Mouse (Mus musculus) forebrain, embryonic 12.5 days (tissue): ENCODE data around the gene Ccdc85c. TPM values are rescaled to one million over a fixed set of nuclear protein-coding genes. Genes with fewer than 3 reads are reported as not detected.

Experiments used
- ATAC-seq: fragments of 200-750 bp; cut with Nextera tagmentation; 2 replicates; pipeline ENCODE4 v1.8.0; 2017; ENCODE audit warnings: moderate TSS enrichment; ENCODE audit not compliant: low FRiP score
- H3K27ac ChIP-seq: fragments of 300-500 bp; sonication (generic); 2 replicates; pipeline ENCODE4 v1.5.1; 2016; ENCODE audit warnings: mild to moderate bottlenecking
- H3K27me3 ChIP-seq: fragments of 300-500 bp; sonication (generic); 2 replicates; pipeline ENCODE4 v1.6.1; 2016; ENCODE audit warnings: mild to moderate bottlenecking
- H3K36me3 ChIP-seq: fragments of 300-500 bp; sonication (generic); replicated peaks from 2 replicates; pipeline ENCODE4 v1.6.1; 2016; ENCODE audit warnings: mild to moderate bottlenecking
- H3K4me1 ChIP-seq: fragments of 300-500 bp; sonication (generic); 2 replicates; pipeline ENCODE4 v1.6.1; 2016
- H3K4me2 ChIP-seq: fragments of 300-500 bp; sonication (generic); 2 replicates; pipeline ENCODE4 v1.6.1; 2016; ENCODE audit warnings: mild to moderate bottlenecking, moderate library complexity
- H3K4me3 ChIP-seq: fragments of 300-500 bp; sonication (generic); replicated peaks from 2 replicates; pipeline ENCODE4 v1.5.1; 2016; ENCODE audit warnings: mild to moderate bottlenecking
- H3K9ac ChIP-seq: fragments of 300-500 bp; sonication (generic); 2 replicates; pipeline ENCODE4 v1.6.1; 2016; ENCODE audit warnings: mild to moderate bottlenecking
- H3K9me3 ChIP-seq: fragments of 300-500 bp; sonication (generic); 2 replicates; pipeline ENCODE4 v1.6.1; 2016
- WGBS: fragments of 180-500 bp; shearing (Covaris S2); methylation state at CpG from one replicate; pipeline ENCODE4 v1.1.7; 2016; 5-methylcytosine and 5-hydroxymethylcytosine counted together
- polyA plus RNA-seq: library from polyadenylated mRNA; unstranded; fragments of >200 nt; fragmentation: Nextera tagmentation; extraction: Ambion mirVana; gene quantifications from 2 replicates; pipeline ENCODE4 v1.2.1, GENCODE M21; 2016

Gene Ccdc85c
- polyA plus RNA-seq, 1 experiment from 2014 or later, result 10.7 TPM

DNA sequence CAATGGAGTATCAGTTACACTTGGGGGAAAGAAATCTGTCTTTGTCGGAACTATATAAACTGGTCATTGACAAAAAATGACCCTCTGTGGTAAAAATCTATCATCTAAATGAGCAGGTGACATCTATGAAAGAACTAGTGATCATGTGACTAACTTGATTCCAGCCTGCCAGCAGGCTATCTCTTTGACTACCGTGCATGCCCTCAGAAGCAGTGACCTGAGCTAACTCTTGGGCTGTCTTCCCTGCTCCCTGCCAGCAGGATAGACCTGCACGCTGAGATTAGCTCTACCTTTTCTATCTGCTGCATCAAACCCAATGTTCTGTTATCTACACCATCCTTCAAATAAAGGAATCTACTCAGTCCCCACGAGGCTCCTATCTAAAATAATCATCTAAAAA lies 102.6 kb downstream of the Ccdc85c start:
- peaks cover 30% of the 10 kb centered on the region for H3K4me1 ChIP-seq
- no peak overlapping the region for H3K4me3 ChIP-seq
- H3K36me3 ChIP-seq, result no peaks in the 10 kb centered on the region
- no peaks in the 10 kb centered on the region for H3K9me3 ChIP-seq
- 63% methylated on average over 4 of the region's 4 CpGs for WGBS
- no peak overlapping the region for H3K4me2 ChIP-seq
- no peak overlapping the region for H3K9ac ChIP-seq
- ATAC-seq, result no peak
- no peaks in the 10 kb centered on the region for H3K27me3 ChIP-seq
- no peak overlapping the region for H3K27ac ChIP-seq

DNA sequence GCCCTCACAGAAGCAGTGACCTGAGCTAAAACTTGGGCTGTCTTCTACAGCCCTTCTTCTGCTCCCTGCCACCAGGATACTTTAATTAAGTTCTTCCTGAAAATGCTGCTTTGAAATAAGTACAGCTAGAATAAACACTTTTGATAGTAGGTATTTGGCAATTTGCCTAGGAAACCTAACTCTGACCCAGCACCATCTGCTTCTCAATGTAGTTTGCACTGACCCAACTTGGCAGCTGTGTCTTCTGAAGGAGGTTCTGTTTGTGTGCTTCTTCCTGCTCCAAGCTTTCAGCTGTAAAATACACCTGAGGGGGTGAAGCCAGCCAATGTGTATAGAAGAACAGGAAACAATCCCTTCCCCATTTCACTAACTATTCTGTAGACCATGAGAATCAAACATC lies 103.9 kb downstream of the Ccdc85c start:
- Histone ChIP-seq H3K27ac (no peak overlapping the region), H3K4me2 (no peak overlapping the region), H3K27me3 (no peaks in the 10 kb centered on the region), H3K9me3 (no peaks in the 10 kb centered on the region), H3K9ac (no peak overlapping the region), H3K4me3 (no peak overlapping the region), H3K36me3 (no peaks in the 10 kb centered on the region), H3K4me1 (peaks cover 18% of the 10 kb centered on the region)
- no peak for ATAC-seq

DNA sequence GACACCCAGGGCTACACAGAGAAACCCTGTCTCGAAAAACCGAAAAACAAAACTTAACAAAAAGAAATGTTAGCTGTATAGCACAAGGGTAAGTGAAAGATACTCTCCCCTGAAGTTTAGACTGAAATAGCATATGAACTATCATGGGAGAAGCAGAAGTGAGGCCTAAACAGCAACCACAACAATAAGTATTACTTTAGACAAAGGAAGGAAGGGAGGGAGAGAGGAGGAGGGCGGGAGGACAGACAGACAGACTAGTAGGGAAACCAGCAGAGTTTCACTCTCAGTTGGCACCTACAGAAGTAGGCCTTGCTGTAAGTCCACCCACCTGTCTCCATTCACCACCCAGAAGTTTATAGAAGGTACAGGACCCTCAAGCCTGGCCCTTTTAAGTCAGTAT lies 104.8 kb downstream of the Ccdc85c start:
- H3K4me3 ChIP-seq, result no peak overlapping the region
- H3K9me3 ChIP-seq, result no peaks in the 10 kb centered on the region
- WGBS, result 89% methylated on average over 3 of the region's 3 CpGs
- no peak for ATAC-seq
- H3K27ac ChIP-seq, result no peak overlapping the region
- no peaks in the 10 kb centered on the region for H3K36me3 ChIP-seq
- H3K27me3 ChIP-seq, result no peaks in the 10 kb centered on the region
- H3K4me1 ChIP-seq, result peaks cover 16% of the 10 kb centered on the region
- no peak overlapping the region for H3K4me2 ChIP-seq
- H3K9ac ChIP-seq, result no peak overlapping the region

DNA sequence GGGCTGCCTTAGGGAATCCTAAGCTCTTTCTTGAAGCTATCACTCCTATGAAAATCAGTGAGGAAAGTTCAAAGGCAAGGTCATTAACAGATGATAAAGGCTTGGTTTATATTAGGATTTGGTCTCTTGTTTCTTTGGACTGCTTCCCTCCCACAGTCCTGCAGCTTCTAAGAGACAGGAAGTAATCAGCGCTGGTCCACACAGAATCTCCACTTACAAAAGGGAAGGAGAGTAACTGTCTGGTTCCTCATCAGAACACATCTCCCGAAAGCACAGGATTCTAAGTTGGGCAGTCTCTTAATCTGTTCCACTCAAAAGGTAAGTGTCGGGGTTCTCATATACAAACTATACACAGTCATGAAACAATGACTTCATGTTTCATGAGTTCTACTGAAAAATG lies 106.3 kb downstream of the Ccdc85c start:
- H3K4me1 ChIP-seq, result peaks cover 16% of the 10 kb centered on the region
- no peak overlapping the region for H3K9ac ChIP-seq
- no peak for ATAC-seq
- no peaks in the 10 kb centered on the region for H3K9me3 ChIP-seq
- H3K27me3 ChIP-seq, result no peaks in the 10 kb centered on the region
- 84% methylated on average over 3 of the region's 3 CpGs for WGBS
- no peak overlapping the region for H3K4me2 ChIP-seq
- H3K4me3 ChIP-seq, result no peak overlapping the region
- H3K27ac ChIP-seq, result no peak overlapping the region
- H3K36me3 ChIP-seq, result no peaks in the 10 kb centered on the region

DNA sequence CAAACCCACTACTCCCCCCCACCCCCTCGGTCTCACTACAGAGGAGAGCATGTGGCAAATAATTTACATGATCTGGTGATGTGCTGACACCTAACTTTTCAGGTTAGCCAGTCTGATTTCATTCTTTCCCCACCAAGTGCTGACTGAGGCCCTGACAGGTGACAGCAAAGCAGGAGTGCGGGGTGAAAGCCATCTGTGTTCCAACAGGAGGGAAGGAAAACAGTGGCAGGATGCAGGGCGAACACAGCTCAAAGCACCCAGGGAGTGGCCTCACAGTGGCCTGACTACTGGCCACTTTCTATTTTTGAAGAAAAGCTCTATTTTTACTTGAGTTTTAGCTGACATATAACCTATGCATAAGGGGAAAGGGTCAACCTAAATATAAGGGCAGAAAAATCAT lies 111.5 kb downstream of the Ccdc85c start:
- H3K9ac ChIP-seq, result no peak overlapping the region
- H3K9me3 ChIP-seq, result no peaks in the 10 kb centered on the region
- 79% methylated on average over 3 of the region's 3 CpGs for WGBS
- peaks cover 24% of the 10 kb centered on the region for H3K36me3 ChIP-seq
- ATAC-seq, result no peak
- no peak overlapping the region for H3K4me3 ChIP-seq
- H3K4me1 ChIP-seq, result peaks cover 2% of the 10 kb centered on the region; the same call in 1 of the 2 replicates
- no peak overlapping the region for H3K4me2 ChIP-seq
- no peaks in the 10 kb centered on the region for H3K27me3 ChIP-seq
- no peak overlapping the region for H3K27ac ChIP-seq

DNA sequence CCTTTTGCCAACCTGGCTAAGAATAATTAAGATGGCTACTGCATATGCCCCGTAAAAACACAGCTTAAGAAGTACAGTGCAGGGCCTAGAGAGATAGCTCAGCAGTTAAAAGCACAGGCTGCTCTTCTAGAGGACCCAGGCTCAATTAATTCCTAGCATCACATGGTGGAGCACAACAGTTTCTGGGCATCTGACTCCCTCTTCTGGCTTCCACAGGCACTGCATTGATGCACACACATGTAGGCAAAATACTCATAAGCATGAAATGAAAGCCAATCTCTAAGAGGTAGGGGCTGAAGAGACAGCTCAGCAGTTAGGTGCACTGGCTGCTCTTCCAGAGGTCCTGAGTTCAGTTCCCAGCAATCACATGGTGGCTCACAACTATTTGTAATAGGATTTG lies 113.2 kb downstream of the Ccdc85c start:
- Histone ChIP-seq H3K27ac (no peak overlapping the region), H3K9me3 (no peaks in the 10 kb centered on the region), H3K36me3 (peaks cover 34% of the 10 kb centered on the region), H3K4me2 (no peak overlapping the region), H3K9ac (no peak overlapping the region), H3K27me3 (no peaks in the 10 kb centered on the region), H3K4me1 (no peaks in the 10 kb centered on the region; the same call in 1 of the 2 replicates), H3K4me3 (no peak overlapping the region)
- 95% methylated on average over 1 of the region's 1 CpGs for WGBS
- ATAC-seq, result no peak

DNA sequence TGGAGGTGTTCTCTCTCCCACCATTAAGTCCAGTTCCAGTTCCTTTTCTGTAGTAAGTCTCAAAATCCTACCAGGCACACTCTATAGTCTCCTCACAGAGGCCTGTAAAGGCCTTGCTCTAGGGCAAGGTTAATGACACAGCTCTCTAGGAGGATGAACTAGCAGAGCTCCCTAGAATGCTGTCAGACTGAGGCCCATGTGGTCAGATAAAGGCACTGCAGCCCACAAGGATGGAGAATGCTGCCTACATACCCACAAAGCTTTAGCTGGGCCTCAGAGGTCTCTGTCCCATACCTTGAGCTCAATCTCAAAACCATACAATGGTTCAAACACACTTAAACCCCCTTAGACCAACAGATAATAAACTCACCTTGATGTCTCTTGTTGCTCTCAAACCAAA lies 115.4 kb downstream of the Ccdc85c start:
- Histone ChIP-seq H3K4me2 (no peak overlapping the region), H3K27ac (no peak overlapping the region), H3K4me3 (no peak overlapping the region), H3K27me3 (no peaks in the 10 kb centered on the region), H3K9ac (no peak overlapping the region), H3K4me1 (no peaks in the 10 kb centered on the region), H3K9me3 (no peaks in the 10 kb centered on the region), H3K36me3 (peaks cover 47% of the 10 kb centered on the region)
- no peak for ATAC-seq

Other genes with a start within 250 kb of the Ccdc85c start
- gene Setd3, start 96.1 kb downstream of the Ccdc85c start, polyA plus RNA-seq, result 103 and 112 TPM in 2 replicates
- 4.7 and 5.4 TPM in 2 replicates for gene Ccnk, start 95.8 kb downstream of the Ccdc85c start, polyA plus RNA-seq
- 3.3 and 3.5 TPM in 2 replicates for gene Hhipl1, start 30.8 kb upstream of the Ccdc85c start, polyA plus RNA-seq
- gene Cyp46a1, start 59.0 kb upstream of the Ccdc85c start, polyA plus RNA-seq, result 24.4 and 24.6 TPM in 2 replicates
- 82.4 and 83.0 TPM in 2 replicates for gene Eml1, start 95.5 kb upstream of the Ccdc85c start, polyA plus RNA-seq